Mouse (Mus musculus): ENCODE measurements around the gene Ncmap. TPM values are rescaled to one million over a fixed set of nuclear protein-coding genes. Genes with fewer than 3 reads are reported as not detected.

Ncmap gene
- polyA plus RNA-seq, 1 experiment from 2014 or later, result 0.63 TPM

DNA sequence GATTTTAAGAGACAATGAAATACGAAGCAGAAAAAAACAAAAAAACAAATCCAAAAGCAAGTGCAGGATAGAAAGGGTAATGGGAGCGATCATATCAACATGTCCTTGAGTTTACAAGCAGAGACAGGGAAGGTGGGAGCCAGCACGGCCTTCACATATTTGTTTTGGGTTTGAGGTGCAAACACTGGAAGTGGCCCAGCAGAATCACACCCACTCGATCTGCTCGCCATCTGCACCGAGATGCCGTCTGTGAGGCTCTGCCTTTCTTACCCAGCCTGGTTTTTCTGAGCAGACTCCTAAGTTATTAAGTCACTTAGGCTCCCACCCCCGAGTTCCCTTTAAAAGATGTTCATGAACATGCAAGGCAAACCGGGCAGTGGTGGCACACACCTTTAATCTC is 27.6 kb upstream of the Ncmap start:
- Histone ChIP-seq H3K27me3 (no peaks in the 10 kb centered on the region), H3K27ac (no peak overlapping the region), H3K4me3 (replicated peaks) (no peak overlapping the region), H3K36me3 (replicated peaks) (peaks cover 20% of the 10 kb centered on the region; the same call in 1 of the 2 replicates), H3K4me2 (no peak overlapping the region), H3K9ac (no peak overlapping the region), H3K4me1 (no peaks in the 10 kb centered on the region), H3K9me3 (no peaks in the 10 kb centered on the region)
- no peak for ATAC-seq (ENCODE audit: low FRiP score)
- 88% methylated on average over 9 of the region's 9 CpGs for WGBS

DNA sequence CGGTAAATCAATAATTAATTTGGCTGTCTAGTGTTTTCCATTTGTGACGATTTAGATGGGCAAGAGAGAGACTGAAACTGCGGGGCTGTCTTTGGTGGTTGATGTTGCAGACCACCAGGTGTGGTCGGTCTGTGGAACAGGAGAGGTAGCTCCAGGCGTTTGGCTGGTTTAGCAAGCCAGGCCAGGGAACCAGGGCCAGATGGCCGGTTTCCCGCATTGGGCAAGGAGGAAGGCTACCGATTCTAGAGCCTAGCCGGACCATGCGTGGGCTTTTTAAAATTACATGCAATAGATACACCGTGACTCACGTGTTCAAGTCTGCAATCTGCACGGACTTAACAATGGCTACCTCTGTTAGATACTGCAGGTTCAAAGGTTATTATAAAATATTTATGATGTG is 22.9 kb upstream of the Ncmap start:
- H3K36me3 ChIP-seq (replicated peaks), result peaks cover 40% of the 10 kb centered on the region
- no peaks in the 10 kb centered on the region for H3K27me3 ChIP-seq
- no peak overlapping the region for H3K27ac ChIP-seq
- no peaks in the 10 kb centered on the region for H3K9me3 ChIP-seq
- no peak overlapping the region for H3K4me2 ChIP-seq
- 95% methylated on average over 13 of the region's 13 CpGs for WGBS
- H3K9ac ChIP-seq, result no peak overlapping the region
- ATAC-seq (ENCODE audit: low FRiP score), result no peak
- no peaks in the 10 kb centered on the region for H3K4me1 ChIP-seq
- H3K4me3 ChIP-seq (replicated peaks), result no peak overlapping the region

DNA sequence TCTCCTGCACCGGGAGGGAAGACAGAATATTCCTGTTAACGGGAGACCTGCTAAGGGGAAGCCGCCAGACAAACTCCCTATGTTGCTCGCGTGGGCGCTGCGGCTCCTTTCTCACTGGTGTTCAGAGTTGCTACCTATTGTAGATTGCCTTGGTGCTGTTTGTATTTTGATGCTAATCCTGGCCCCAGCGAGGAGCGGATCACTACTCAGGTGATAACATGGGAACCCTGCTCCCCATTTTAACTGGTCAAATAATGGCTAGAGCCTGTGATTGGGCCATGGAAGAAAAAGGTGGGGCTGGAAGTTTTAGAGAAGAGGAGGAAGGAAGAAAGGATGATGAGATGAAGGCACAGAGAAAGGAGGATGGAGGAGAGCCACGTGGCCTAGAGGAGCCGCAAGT is 22.4 kb upstream of the Ncmap start:
- WGBS, result 84% methylated on average over 11 of the region's 11 CpGs
- ATAC-seq (ENCODE audit: low FRiP score), result no peak
- H3K27ac ChIP-seq, result no peak overlapping the region
- peaks cover 40% of the 10 kb centered on the region for H3K36me3 ChIP-seq (replicated peaks)
- H3K27me3 ChIP-seq, result no peaks in the 10 kb centered on the region
- no peaks in the 10 kb centered on the region for H3K4me1 ChIP-seq
- no peak overlapping the region for H3K4me2 ChIP-seq
- no peaks in the 10 kb centered on the region for H3K9me3 ChIP-seq
- H3K4me3 ChIP-seq (replicated peaks), result no peak overlapping the region
- no peak overlapping the region for H3K9ac ChIP-seq

GRCm38 (mm10) chr4:135419996-135420395 is 22.0 kb upstream of the Ncmap start:
- Histone ChIP-seq H3K27ac (no peak overlapping the region), H3K27me3 (no peaks in the 10 kb centered on the region), H3K9ac (no peak overlapping the region), H3K4me2 (no peak overlapping the region), H3K9me3 (no peaks in the 10 kb centered on the region), H3K4me3 (replicated peaks) (no peak overlapping the region), H3K36me3 (replicated peaks) (peaks cover 42% of the 10 kb centered on the region), H3K4me1 (no peaks in the 10 kb centered on the region)
- 90% methylated on average over 21 of the region's 21 CpGs for WGBS
- no peak for ATAC-seq (ENCODE audit: low FRiP score)

DNA sequence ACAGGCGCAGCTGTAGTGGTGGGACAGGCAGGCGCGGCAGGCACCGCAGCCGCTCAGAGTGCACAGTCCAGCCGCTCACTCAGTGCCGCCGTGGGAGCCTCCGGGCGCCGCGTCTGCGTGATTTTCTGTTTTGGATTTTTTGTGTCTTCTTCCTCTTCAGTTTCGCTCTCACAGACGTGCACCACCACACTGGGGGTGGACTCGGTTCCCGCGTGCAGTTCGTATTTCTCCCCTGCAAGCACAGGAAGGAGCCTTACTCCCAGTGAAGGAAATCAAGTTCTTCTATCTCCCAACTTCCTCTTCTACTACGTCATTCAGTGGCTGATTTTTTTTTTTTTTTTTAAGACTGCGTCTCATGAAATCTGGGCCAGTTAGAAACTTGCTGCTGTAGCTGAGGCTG is 18.3 kb upstream of the Ncmap start:
- 94% methylated on average over 21 of the region's 21 CpGs for WGBS

GRCm38 (mm10) chr4:135413491-135413890 is 15.5 kb upstream of the Ncmap start:
- H3K36me3 ChIP-seq (replicated peaks), result peaks cover 24% of the 10 kb centered on the region
- no peak overlapping the region for H3K9ac ChIP-seq
- no peaks in the 10 kb centered on the region for H3K9me3 ChIP-seq
- no peaks in the 10 kb centered on the region for H3K27me3 ChIP-seq
- no peak overlapping the region for H3K4me2 ChIP-seq
- no peaks in the 10 kb centered on the region for H3K4me1 ChIP-seq
- H3K4me3 ChIP-seq (replicated peaks), result no peak overlapping the region
- no peak overlapping the region for H3K27ac ChIP-seq
- ATAC-seq (ENCODE audit: low FRiP score), result no peak
- WGBS, result 84% methylated on average over 8 of the region's 8 CpGs

More for the DNA sequence above, 18.3 kb upstream of the Ncmap start:
- ATAC-seq (ENCODE audit: low FRiP score), result no peak
- Histone ChIP-seq H3K9ac (no peak overlapping the region), H3K4me1 (no peaks in the 10 kb centered on the region), H3K4me3 (replicated peaks) (no peak overlapping the region), H3K27me3 (no peaks in the 10 kb centered on the region), H3K27ac (no peak overlapping the region), H3K36me3 (replicated peaks) (peaks cover 33% of the 10 kb centered on the region), H3K4me2 (no peak overlapping the region), H3K9me3 (no peaks in the 10 kb centered on the region)

GRCm38 (mm10) chr4:135411633-135412032 is 13.6 kb upstream of the Ncmap start:
- Histone ChIP-seq H3K27me3 (no peaks in the 10 kb centered on the region), H3K9ac (no peak overlapping the region), H3K4me3 (replicated peaks) (no peak overlapping the region), H3K4me1 (no peaks in the 10 kb centered on the region), H3K27ac (no peak overlapping the region), H3K4me2 (no peak overlapping the region), H3K36me3 (replicated peaks) (peaks cover 14% of the 10 kb centered on the region), H3K9me3 (no peaks in the 10 kb centered on the region)
- 44% methylated on average over 4 of the region's 4 CpGs for WGBS
- ATAC-seq (ENCODE audit: low FRiP score), result no peak

- Histone ChIP-seq H3K9me3 (no peaks in the 10 kb centered on the region), H3K4me2 (no peak overlapping the region), H3K36me3 (replicated peaks) (no peaks in the 10 kb centered on the region), H3K9ac (no peak overlapping the region), H3K4me1 (peaks cover 5% of the 10 kb centered on the region; the same call in 1 of the 2 replicates), H3K27ac (no peak overlapping the region), H3K4me3 (replicated peaks) (no peak overlapping the region), H3K27me3 (no peaks in the 10 kb centered on the region)
- WGBS, result 58% methylated on average over 5 of the region's 5 CpGs
- ATAC-seq (ENCODE audit: low FRiP score), result no peak
Measured at GRCm38 (mm10) chr4:135406180-135406579, 8.2 kb upstream of the Ncmap start.

DNA sequence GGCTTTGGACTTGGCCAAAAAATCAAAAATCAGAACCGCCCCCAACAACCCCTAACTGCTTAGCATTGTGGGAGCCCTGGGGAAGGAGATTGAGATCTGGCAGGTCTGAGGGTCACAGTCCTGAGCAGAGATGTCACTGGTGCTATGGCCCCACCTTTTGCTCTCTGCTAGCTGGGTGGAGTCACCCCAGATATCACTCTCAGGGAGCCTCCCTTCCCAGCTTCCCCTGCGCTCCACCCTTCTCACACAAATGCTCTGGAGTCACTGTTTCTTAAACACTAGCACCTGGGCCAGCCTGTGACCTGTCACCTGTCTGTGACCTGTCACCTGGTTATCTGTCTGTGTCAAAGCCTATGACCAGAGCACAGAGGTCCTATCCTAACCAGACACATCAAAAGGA is 6.9 kb upstream of the Ncmap start:
- no peak overlapping the region for H3K4me2 ChIP-seq
- H3K9me3 ChIP-seq, result no peaks in the 10 kb centered on the region
- no peak overlapping the region for H3K4me3 ChIP-seq (replicated peaks)
- H3K27ac ChIP-seq, result no peak overlapping the region
- WGBS, result 93% methylated on average over 2 of the region's 2 CpGs
- H3K9ac ChIP-seq, result no peak overlapping the region
- H3K27me3 ChIP-seq, result no peaks in the 10 kb centered on the region
- no peaks in the 10 kb centered on the region for H3K36me3 ChIP-seq (replicated peaks)
- H3K4me1 ChIP-seq, result peaks cover 5% of the 10 kb centered on the region; the same call in 1 of the 2 replicates
- ATAC-seq (ENCODE audit: low FRiP score), result no peak

DNA sequence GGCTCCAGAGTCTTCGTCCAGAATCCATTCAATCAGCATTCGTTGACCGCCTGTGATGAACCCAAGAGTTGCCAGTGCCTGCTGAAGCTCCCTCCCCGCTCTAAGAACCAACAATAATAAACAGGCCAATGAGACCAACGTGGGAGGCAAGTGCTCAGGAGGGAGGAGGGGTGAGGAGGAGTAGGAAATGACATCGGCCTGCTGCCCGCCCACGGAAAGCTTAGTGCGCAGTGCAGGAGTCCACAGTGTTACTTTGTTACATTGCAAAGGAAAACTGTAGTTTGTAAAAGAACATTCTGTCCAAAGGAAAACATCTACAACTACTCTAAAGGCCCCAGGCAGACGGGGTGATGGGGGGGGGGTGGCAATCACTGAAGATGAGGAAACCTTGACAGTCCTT is 6.0 kb upstream of the Ncmap start:
- no peaks in the 10 kb centered on the region for H3K36me3 ChIP-seq (replicated peaks)
- no peak overlapping the region for H3K27ac ChIP-seq
- peaks cover 8% of the 10 kb centered on the region for H3K27me3 ChIP-seq
- 80% methylated on average over 10 of the region's 10 CpGs for WGBS
- H3K4me1 ChIP-seq, result peaks cover 5% of the 10 kb centered on the region; the same call in 1 of the 2 replicates
- H3K4me3 ChIP-seq (replicated peaks), result no peak overlapping the region
- H3K9me3 ChIP-seq, result no peaks in the 10 kb centered on the region
- no peak for ATAC-seq (ENCODE audit: low FRiP score)
- no peak overlapping the region for H3K9ac ChIP-seq
- H3K4me2 ChIP-seq, result no peak overlapping the region

- H3K4me3 ChIP-seq (replicated peaks), result no peak overlapping the region
- no peak overlapping the region for H3K9ac ChIP-seq
- H3K36me3 ChIP-seq (replicated peaks), result no peaks in the 10 kb centered on the region
- H3K27me3 ChIP-seq, result peaks cover 29% of the 10 kb centered on the region
- ATAC-seq (ENCODE audit: low FRiP score), result no peak
- WGBS, result 21% methylated on average over 7 of the region's 7 CpGs
- H3K4me1 ChIP-seq, result peaks cover 13% of the 10 kb centered on the region
- no peak overlapping the region for H3K27ac ChIP-seq
- H3K4me2 ChIP-seq, result no peak overlapping the region
- no peaks in the 10 kb centered on the region for H3K9me3 ChIP-seq
Measured at GRCm38 (mm10) chr4:135401881-135402280, 3.9 kb upstream of the Ncmap start.

DNA sequence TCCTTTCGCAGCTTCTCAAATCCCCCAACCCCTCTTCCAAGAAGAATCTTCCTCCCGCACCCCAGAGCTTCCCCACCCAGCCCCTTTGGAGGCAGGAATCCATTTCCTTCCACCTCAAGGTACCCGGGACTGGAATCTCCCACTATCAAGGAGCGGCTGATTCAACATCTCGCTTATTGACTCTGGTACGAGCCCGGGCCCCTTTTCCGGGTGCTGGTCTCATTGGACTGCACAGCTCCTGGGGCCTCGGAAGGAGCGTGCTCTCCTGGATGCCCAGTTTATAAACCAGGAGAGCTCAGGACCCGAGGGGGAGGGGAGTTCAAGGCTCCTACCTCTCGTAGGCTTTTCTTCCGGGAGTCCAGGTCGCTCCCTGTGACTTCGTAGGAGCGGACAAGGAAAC is 476 bp downstream of the Ncmap start:
- Histone ChIP-seq H3K9ac (peak overlapping the region; percentile 12; the same call in 1 of the 2 replicates), H3K36me3 (replicated peaks) (no peaks in the 10 kb centered on the region), H3K27ac (no peak overlapping the region), H3K27me3 (peaks cover 52% of the 10 kb centered on the region), H3K9me3 (no peaks in the 10 kb centered on the region), H3K4me3 (replicated peaks) (peak overlapping the region; percentile 38), H3K4me1 (peaks cover 9% of the 10 kb centered on the region), H3K4me2 (peak overlapping the region; percentile 54)
- WGBS, result 3% methylated on average over 16 of the region's 16 CpGs
- ATAC-seq (ENCODE audit: low FRiP score), result no peak

GRCm38 (mm10) chr4:135396303-135396702 is 1.7 kb downstream of the Ncmap start:
- Histone ChIP-seq H3K4me2 (no peak overlapping the region), H3K4me3 (replicated peaks) (no peak overlapping the region), H3K9ac (no peak overlapping the region), H3K9me3 (no peaks in the 10 kb centered on the region), H3K36me3 (replicated peaks) (no peaks in the 10 kb centered on the region), H3K27ac (no peak overlapping the region), H3K4me1 (peaks cover 9% of the 10 kb centered on the region), H3K27me3 (peaks cover 52% of the 10 kb centered on the region)
- no peak for ATAC-seq (ENCODE audit: low FRiP score)
- 90% methylated on average over 5 of the region's 5 CpGs for WGBS
